Mouse (Mus musculus) limb, embryonic 10.5 days (tissue): Measurements from ENCODE around the gene Hdac5. TPM values are rescaled to one million over a fixed set of nuclear protein-coding genes. Genes with fewer than 3 reads are reported as not detected.
A peak's percentile ranks its signal among the peaks of the same experiment; 100 is the strongest.

Source experiments
- DNase-seq: peaks from one replicate; pipeline ENCODE4 v3.0.0-alpha.2; 2017; ENCODE audit warnings: low spot score
- H3K27ac ChIP-seq: fragments of 300-500 bp; sonication (generic); 2 replicates; pipeline ENCODE4 v1.5.1; 2016; ENCODE audit warnings: mild to moderate bottlenecking
- H3K27me3 ChIP-seq: fragments of 300-500 bp; sonication (generic); 2 replicates; pipeline ENCODE4 v1.6.1; 2016; ENCODE audit warnings: low read depth, mild to moderate bottlenecking; ENCODE audit not compliant: poor library complexity, severe bottlenecking
- H3K36me3 ChIP-seq: fragments of 300-500 bp; sonication (generic); 2 replicates; pipeline ENCODE4 v1.6.1; 2016; ENCODE audit warnings: mild to moderate bottlenecking, moderate library complexity
- H3K4me1 ChIP-seq: fragments of 300-500 bp; sonication (generic); 2 replicates; pipeline ENCODE4 v1.6.1; 2016
- H3K4me3 ChIP-seq: fragments of 300-500 bp; sonication (generic); 2 replicates; pipeline ENCODE4 v1.5.1; 2016; ENCODE audit warnings: mild to moderate bottlenecking, moderate library complexity
- H3K9me3 ChIP-seq: fragments of 300-500 bp; sonication (generic); replicated peaks from 2 replicates; pipeline ENCODE4 v1.6.1; 2016; ENCODE audit warnings: mild to moderate bottlenecking
- WGBS: fragments of 180-500 bp; shearing (Covaris S2); methylation state at CpG from one replicate; pipeline ENCODE4 v1.1.7; 2016; 5-methylcytosine and 5-hydroxymethylcytosine counted together
- polyA plus RNA-seq: library from polyadenylated mRNA; unstranded; fragments of >200 nt; fragmentation: Nextera tagmentation; extraction: Ambion mirVana; gene quantifications from 2 replicates; pipeline ENCODE4 v1.2.1, GENCODE M21; 2016

The Hdac5 gene
- polyA plus RNA-seq, 1 experiment from 2014 or later, result 50.2 TPM

GRCm38 (mm10) chr11:102207825-102208777, 21.9 kb downstream of the Hdac5 start:
- 64% methylated on average over 11 of the region's 11 CpGs for WGBS
- Histone ChIP-seq H3K27me3 (peaks cover 9% of the 10 kb centered on the region), H3K27ac (peak overlapping the region; percentile 38; the same call in 1 of the 2 replicates), H3K36me3 (peaks cover 38% of the 10 kb centered on the region), H3K4me3 (no peak overlapping the region), H3K4me1 (peaks cover 51% of the 10 kb centered on the region), H3K9me3 (no peaks in the 10 kb centered on the region)
- no peak for DNase-seq

GRCm38 (mm10) chr11:102206481-102206880, 23.5 kb downstream of the Hdac5 start:
- 0 out of 2 replicates have a peak overlapping the region, but pooled peaks have one; percentile 23 for H3K4me3 ChIP-seq
- H3K9me3 ChIP-seq, result no peaks in the 10 kb centered on the region
- DNase-seq, result no peak
- WGBS, result 60% methylated on average over 30 of the region's 30 CpGs
- peaks cover 53% of the 10 kb centered on the region for H3K4me1 ChIP-seq
- H3K27ac ChIP-seq, result peak overlapping the region; percentile 43; the same call in 1 of the 2 replicates
- peaks cover 52% of the 10 kb centered on the region for H3K36me3 ChIP-seq
- H3K27me3 ChIP-seq, result peaks cover 9% of the 10 kb centered on the region

DNA sequence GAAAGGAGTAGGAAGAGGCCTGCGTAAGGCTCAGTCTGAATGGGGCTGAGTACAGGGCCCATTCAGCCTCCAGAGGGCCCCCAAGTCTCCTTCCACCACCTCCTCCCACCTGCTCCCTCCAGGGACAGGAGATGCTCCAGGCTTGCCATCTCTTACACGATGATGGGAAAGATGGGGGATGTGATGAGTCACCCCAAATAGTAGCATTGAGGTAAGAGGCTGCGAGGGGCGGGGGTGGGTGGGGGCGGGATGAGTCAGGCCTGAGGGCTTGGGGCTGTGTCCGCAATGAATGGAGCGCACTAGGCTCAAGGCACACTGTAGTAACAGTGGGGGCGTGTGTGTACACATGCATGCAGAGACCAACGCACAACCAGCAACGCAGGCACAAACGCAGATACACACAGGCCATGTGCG, 28.6 kb downstream of the Hdac5 start:
- H3K36me3 ChIP-seq, result peaks cover 98% of the 10 kb centered on the region
- peak overlapping the region; percentile 37; the same call in 1 of the 2 replicates for H3K27ac ChIP-seq
- H3K4me3 ChIP-seq, result no peak overlapping the region
- H3K9me3 ChIP-seq, result no peaks in the 10 kb centered on the region
- peaks cover 33% of the 10 kb centered on the region for H3K4me1 ChIP-seq
- H3K27me3 ChIP-seq, result peaks cover 4% of the 10 kb centered on the region
- 80% methylated on average over 12 of the region's 12 CpGs for WGBS
- no peak for DNase-seq

GRCm38 (mm10) chr11:102199856-102200255, 30.1 kb downstream of the Hdac5 start:
- Histone ChIP-seq H3K4me3 (no peak overlapping the region), H3K27me3 (no peaks in the 10 kb centered on the region), H3K9me3 (no peaks in the 10 kb centered on the region), H3K27ac (peak overlapping the region; percentile 37; the same call in 1 of the 2 replicates), H3K4me1 (peaks cover 31% of the 10 kb centered on the region), H3K36me3 (peaks cover 98% of the 10 kb centered on the region)
- DNase-seq, result no peak
- 25% methylated on average over 9 of the region's 9 CpGs for WGBS

- Histone ChIP-seq H3K27me3 (no peaks in the 10 kb centered on the region), H3K27ac (no peak overlapping the region), H3K4me3 (no peak overlapping the region), H3K9me3 (no peaks in the 10 kb centered on the region), H3K4me1 (peaks cover 31% of the 10 kb centered on the region), H3K36me3 (peaks cover 98% of the 10 kb centered on the region)
- DNase-seq, result no peak
- 61% methylated on average over 6 of the region's 6 CpGs for WGBS
Measured at GRCm38 (mm10) chr11:102198245-102198644, 31.7 kb downstream of the Hdac5 start.

GRCm38 (mm10) chr11:102196018-102196797, 33.8 kb downstream of the Hdac5 start:
- H3K9me3 ChIP-seq, result no peaks in the 10 kb centered on the region
- no peaks in the 10 kb centered on the region for H3K27me3 ChIP-seq
- no peak for DNase-seq
- 82% methylated on average over 21 of the region's 21 CpGs for WGBS
- no peak overlapping the region for H3K4me3 ChIP-seq
- H3K36me3 ChIP-seq, result peaks cover 94% of the 10 kb centered on the region
- H3K27ac ChIP-seq, result no peak overlapping the region
- peaks cover 23% of the 10 kb centered on the region for H3K4me1 ChIP-seq

DNA sequence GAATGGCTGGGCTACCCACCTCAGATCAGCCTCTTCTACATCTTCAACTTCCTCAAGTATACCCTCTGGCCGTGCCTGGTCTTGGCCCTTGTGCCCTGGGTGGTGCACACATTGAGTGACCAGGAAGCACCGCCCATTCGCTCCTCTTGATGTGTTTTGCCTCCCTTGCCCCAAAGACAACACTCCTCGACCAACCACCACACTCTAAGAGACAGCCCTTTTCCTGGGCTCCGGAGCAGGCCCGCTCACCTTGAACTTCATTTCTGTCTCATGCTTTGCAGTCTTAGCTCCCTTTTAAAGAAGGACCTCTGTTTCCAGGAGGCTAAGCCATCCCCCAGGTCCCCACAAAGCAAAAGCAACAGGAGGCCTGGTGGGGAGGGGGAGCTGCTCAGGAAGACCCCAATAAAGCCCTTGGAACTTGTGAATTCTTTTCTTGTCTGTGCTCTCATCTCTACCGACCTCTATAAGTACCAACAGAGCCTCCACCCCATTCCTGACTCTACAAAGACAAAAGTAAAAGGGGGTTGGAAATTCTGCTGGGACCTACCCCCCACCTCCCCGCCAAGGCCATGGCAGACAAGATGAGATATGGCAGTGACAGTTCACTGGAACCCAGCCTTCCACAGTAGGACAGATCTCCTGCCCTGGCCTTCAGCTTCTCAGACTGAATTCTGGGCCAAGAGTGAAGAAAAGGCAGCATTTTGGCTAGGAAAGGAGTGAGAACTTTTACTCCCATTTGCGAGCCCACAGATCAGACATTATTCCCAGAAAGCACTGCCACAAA, 36.1 kb downstream of the Hdac5 start:
- Histone ChIP-seq H3K4me3 (no peak overlapping the region), H3K36me3 (peaks cover 71% of the 10 kb centered on the region), H3K27ac (no peak overlapping the region), H3K9me3 (no peaks in the 10 kb centered on the region), H3K4me1 (peaks cover 23% of the 10 kb centered on the region), H3K27me3 (no peaks in the 10 kb centered on the region)
- DNase-seq, result no peak
- 84% methylated on average over 9 of the region's 9 CpGs for WGBS

DNA sequence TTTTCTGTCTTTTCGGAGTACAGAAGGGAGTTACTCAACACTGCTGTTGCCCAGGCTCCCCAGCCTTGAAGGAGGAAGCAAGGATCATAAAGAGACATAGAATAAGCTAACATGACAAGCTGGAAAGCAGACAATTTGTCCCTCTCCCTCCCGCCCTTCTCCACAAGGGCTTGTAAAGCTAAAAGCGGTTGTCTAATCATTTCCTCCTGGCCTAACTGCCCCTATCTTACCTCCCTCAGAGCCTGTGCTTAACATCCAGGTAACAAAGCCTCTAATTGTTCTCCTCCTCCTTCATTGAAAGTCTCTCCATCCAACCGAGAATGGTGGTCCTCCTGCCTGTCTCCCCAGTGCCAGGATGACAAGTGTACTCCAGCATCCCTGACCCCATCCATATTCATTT, 39.1 kb downstream of the Hdac5 start:
- H3K4me1 ChIP-seq, result peaks cover 23% of the 10 kb centered on the region
- H3K4me3 ChIP-seq, result peak overlapping the region; percentile 70
- no peak for DNase-seq
- WGBS, result 51% methylated on average over 4 of the region's 4 CpGs
- H3K36me3 ChIP-seq, result peaks cover 41% of the 10 kb centered on the region
- no peaks in the 10 kb centered on the region for H3K9me3 ChIP-seq
- no peaks in the 10 kb centered on the region for H3K27me3 ChIP-seq
- peak overlapping the region; percentile 25; the same call in 1 of the 2 replicates for H3K27ac ChIP-seq

GRCm38 (mm10) chr11:102189461-102190436, 40.2 kb downstream of the Hdac5 start, which contains the start of gene G6pc3:
TSS of gene G6pc3 (plus strand) at chr11:102189620.
- H3K36me3 ChIP-seq, result peaks cover 30% of the 10 kb centered on the region
- H3K4me1 ChIP-seq, result peaks cover 25% of the 10 kb centered on the region
- 4% methylated on average over 50 of the region's 50 CpGs for WGBS
- no peaks in the 10 kb centered on the region for H3K9me3 ChIP-seq
- peak within 1 kb of the TSS; percentile 70 for H3K4me3 ChIP-seq
- no peaks in the 10 kb centered on the region for H3K27me3 ChIP-seq
- peak within 1 kb of the TSS; percentile 85 for H3K27ac ChIP-seq
- peak; percentile 86 for DNase-seq

- Histone ChIP-seq H3K36me3 (peaks cover 22% of the 10 kb centered on the region), H3K9me3 (no peaks in the 10 kb centered on the region), H3K4me1 (peaks cover 31% of the 10 kb centered on the region), H3K4me3 (peak overlapping the region; percentile 70), H3K27ac (peak overlapping the region; percentile 85; the same call in 1 of the 2 replicates), H3K27me3 (no peaks in the 10 kb centered on the region)
- WGBS, result 73% methylated on average over 6 of the region's 6 CpGs
- no peak for DNase-seq
Measured at GRCm38 (mm10) chr11:102188980-102189379, 41.0 kb downstream of the Hdac5 start.

- 94% methylated on average over 1 of the region's 1 CpGs for WGBS
- Histone ChIP-seq H3K4me3 (no peak overlapping the region), H3K27ac (no peak overlapping the region), H3K27me3 (no peaks in the 10 kb centered on the region), H3K9me3 (no peaks in the 10 kb centered on the region), H3K4me1 (peaks cover 38% of the 10 kb centered on the region), H3K36me3 (peaks cover 22% of the 10 kb centered on the region)
- DNase-seq, result no peak
Measured at GRCm38 (mm10) chr11:102186235-102186634, 43.7 kb downstream of the Hdac5 start.
